Mouse (Mus musculus): Measurements from ENCODE around the gene Rhbg. TPM values are rescaled to one million over a fixed set of nuclear protein-coding genes. Genes with fewer than 3 reads are reported as not detected.

The Rhbg gene
- polyA plus RNA-seq (2012; rRNA removed): 0.27 and 0.95 TPM in 2 replicates

GRCm38 (mm10) chr3:88254268-88254926 lies at the start of gene Rhbg:
TSS of gene Rhbg (minus strand) at chr3:88254709.

DNA sequence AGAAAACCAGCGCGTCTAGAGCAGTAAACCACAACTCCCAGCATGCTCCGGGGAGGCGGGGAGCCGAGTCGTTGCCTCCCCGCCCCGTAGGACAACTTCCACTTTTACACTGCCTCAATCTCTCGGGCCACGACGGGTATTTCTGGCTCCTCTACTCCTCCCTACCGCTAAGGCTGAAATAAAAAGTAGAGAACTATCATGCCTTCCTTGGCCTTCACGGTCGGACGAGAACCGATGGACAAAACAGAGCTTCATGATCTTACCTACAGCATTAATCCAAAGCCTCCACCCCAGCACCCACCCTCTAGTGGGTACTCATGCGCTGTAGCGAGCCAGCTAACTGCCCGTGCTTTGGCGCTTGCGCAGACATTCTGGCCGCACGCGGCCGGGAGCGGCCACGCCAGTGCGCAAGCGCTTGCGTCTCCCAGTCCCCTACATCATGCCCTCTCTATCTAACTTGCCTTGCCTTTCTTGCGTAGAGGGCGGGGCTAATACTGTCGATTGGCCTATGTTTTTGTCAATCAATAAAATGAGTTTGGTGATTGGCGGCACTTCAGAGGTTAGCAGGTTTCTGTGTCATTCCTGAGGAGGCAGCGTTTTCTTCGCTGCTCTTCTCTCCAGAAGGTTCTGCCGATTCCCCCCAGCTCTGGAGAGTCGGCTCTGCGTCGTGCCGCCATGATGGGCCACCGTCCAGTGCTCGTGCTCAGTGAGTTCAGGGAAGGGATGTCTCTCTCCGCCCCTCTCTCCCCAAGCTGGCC lies 42.2 kb upstream of the Rhbg start, which contains the start of the genes Tsacc and Cct3:
Tsacc (minus strand) TSS at position 439 of the 758 bp plus-strand sequence.
Cct3 (plus strand) TSS at position 556 of the 758 bp plus-strand sequence.

GRCm38 (mm10) chr3:88287110-88287509 lies 32.6 kb upstream of the Rhbg start, which contains the start of gene Gm38392:
TSS of gene Gm38392 (minus strand) at chr3:88287210.

Other genes starting within 250 kb of the Rhbg start
- gene Hapln2, start 227.1 kb downstream of the Rhbg start, polyA plus RNA-seq (2012; rRNA removed): 0.76 and 0.87 TPM in 2 replicates
- gene Gpatch4, start 211.6 kb downstream of the Rhbg start, polyA plus RNA-seq (2012; rRNA removed): 16.2 and 17.5 TPM in 2 replicates
- 95.1 and 96.9 TPM in 2 replicates for gene Naxe, start 196.2 kb downstream of the Rhbg start, polyA plus RNA-seq (2012; rRNA removed)
- 0.09 TPM in 1 of 2 replicates, not detected in the other for gene Ttc24, start 176.4 kb downstream of the Rhbg start, polyA plus RNA-seq (2012; rRNA removed)
- 14.2 and 15.2 TPM in 2 replicates for gene Iqgap3, start 172.7 kb downstream of the Rhbg start, polyA plus RNA-seq (2012; rRNA removed)
- gene Mef2d, start 112.3 kb downstream of the Rhbg start, polyA plus RNA-seq (2012; rRNA removed): 46.1 and 48.3 TPM in 2 replicates
- 0.09 and 0.23 TPM in 2 replicates for gene Gm38392, start 32.5 kb upstream of the Rhbg start, polyA plus RNA-seq (2012; rRNA removed)
- gene Tsacc, start 42.3 kb upstream of the Rhbg start, polyA plus RNA-seq (2012; rRNA removed): 5.3 and 6.7 TPM in 2 replicates
- 345 and 353 TPM in 2 replicates for gene Cct3, start 42.4 kb upstream of the Rhbg start, polyA plus RNA-seq (2012; rRNA removed)
- 62.5 and 76.0 TPM in 2 replicates for gene Glmp, start 70.3 kb upstream of the Rhbg start, polyA plus RNA-seq (2012; rRNA removed)
- 1.3 and 2.0 TPM in 2 replicates for gene Tmem79, start 81.4 kb upstream of the Rhbg start, polyA plus RNA-seq (2012; rRNA removed)
- gene Smg5, start 81.6 kb upstream of the Rhbg start, polyA plus RNA-seq (2012; rRNA removed): 111 and 121 TPM in 2 replicates
- gene Paqr6, start 109.9 kb upstream of the Rhbg start, polyA plus RNA-seq (2012; rRNA removed): 1.6 and 4.0 TPM in 2 replicates
- 0.17 and 0.18 TPM in 2 replicates for gene Bglap3, start 118.0 kb upstream of the Rhbg start, polyA plus RNA-seq (2012; rRNA removed)
- 0.81 TPM in 1 of 2 replicates, not detected in the other for gene Bglap2, start 124.0 kb upstream of the Rhbg start, polyA plus RNA-seq (2012; rRNA removed)
- gene Bglap, start 129.8 kb upstream of the Rhbg start, polyA plus RNA-seq (2012; rRNA removed): 0.55 and 1.6 TPM in 2 replicates
- 56.6 and 58.5 TPM in 2 replicates for gene Pmf1, start 155.6 kb upstream of the Rhbg start, polyA plus RNA-seq (2012; rRNA removed)
- gene Slc25a44, start 170.4 kb upstream of the Rhbg start, polyA plus RNA-seq (2012; rRNA removed): 32.4 and 34.5 TPM in 2 replicates
- 41.8 and 44.4 TPM in 2 replicates for gene Sema4a, start 206.5 kb upstream of the Rhbg start, polyA plus RNA-seq (2012; rRNA removed)

Data from central nervous system, embryonic 14 days (tissue).